Mouse (Mus musculus) C2C12 (cell line): ENCODE results near the gene Tpk1.

Experiments used
- CEBPB ChIP-seq: IDR thresholded peaks from one replicate; pipeline ENCODE4 v1.6.1; 2011; ENCODE audit warnings: low read depth, mild to moderate bottlenecking, control low read depth, moderate library complexity
- CTCF ChIP-seq: IDR thresholded peaks from one replicate; pipeline ENCODE4 v1.5.1; 2011; ENCODE audit not compliant: control insufficient read depth, insufficient read depth, insufficient read length
- MAX ChIP-seq: IDR thresholded peaks from one replicate; pipeline ENCODE4 v1.6.1; 2011; ENCODE audit warnings: mild to moderate bottlenecking, control low read depth
- MYOG ChIP-seq: IDR thresholded peaks from one replicate; pipeline ENCODE4 v1.6.1; 2011; ENCODE audit not compliant: control insufficient read depth, insufficient read length; ENCODE audit errors: extremely low read depth
- USF1 ChIP-seq: IDR thresholded peaks from one replicate; pipeline ENCODE4 v1.6.1; 2011; ENCODE audit warnings: low read depth, mild to moderate bottlenecking, control low read depth, moderate library complexity

- TF ChIP-seq CTCF: no peak
- no peak for TF ChIP-seq MAX
- no peak for TF ChIP-seq CEBPB
- no peak for TF ChIP-seq USF1
- no peak for TF ChIP-seq MYOG
These were observed 133.3 kb downstream of the Tpk1 start for GRCm38 (mm10) chr6:43532822-43533221.
